Mouse (Mus musculus) spleen, adult 2 months (tissue): Measurements from ENCODE around the gene Galt. TPM values are rescaled to one million over a fixed set of nuclear protein-coding genes. Genes with fewer than 3 reads are reported as not detected.

Experiments used
- DNase-seq, 2 experiments: peaks; one replicate each; pipeline versions ENCODE4 v3.0.0 to v3.0.0-alpha.2; 2012 to 2021; ENCODE audit warnings: low spot score in 2 of 2, low read depth in 1 of 2
- H3K27ac ChIP-seq: fragments of 200-500 bp; 2 replicates; pipeline ENCODE4 v1.5.1; 2012; ENCODE audit warnings: low read length, inconsistent platforms; ENCODE audit not compliant: insufficient read depth
- H3K27me3 ChIP-seq: fragments of 200-500 bp; 2 replicates; pipeline ENCODE4 v1.6.1; 2012; ENCODE audit warnings: mild to moderate bottlenecking, moderate library complexity, low read length, inconsistent platforms; ENCODE audit not compliant: control insufficient read depth, insufficient read depth
- H3K36me3 ChIP-seq: fragments of 200-500 bp; 2 replicates; pipeline ENCODE4 v1.6.1; 2012; ENCODE audit warnings: mild to moderate bottlenecking, low read length, inconsistent platforms; ENCODE audit not compliant: control insufficient read depth, insufficient read depth
- H3K4me1 ChIP-seq: fragments of 200-500 bp; 2 replicates; pipeline ENCODE4 v1.6.1; 2011; ENCODE audit warnings: inconsistent platforms; ENCODE audit not compliant: control insufficient read depth, insufficient read depth, insufficient read length
- H3K4me3 ChIP-seq: fragments of 200-500 bp; 2 replicates; pipeline ENCODE4 v1.5.1; 2011; ENCODE audit warnings: mild to moderate bottlenecking, inconsistent platforms; ENCODE audit not compliant: insufficient read depth, insufficient read length; ENCODE audit errors: extremely low read depth
- CTCF ChIP-seq: fragments of 200-500 bp; IDR thresholded peaks from 2 replicates; pipeline ENCODE4 v1.5.1; 2011; ENCODE audit warnings: mild to moderate bottlenecking, inconsistent platforms; ENCODE audit not compliant: insufficient read depth, insufficient read length, insufficient replicate concordance; ENCODE audit errors: extremely low read depth
- POLR2A ChIP-seq: fragments of 200-500 bp; IDR thresholded peaks from 2 replicates; pipeline ENCODE4 v1.6.1; 2011; ENCODE audit warnings: low read depth, low read length, inconsistent platforms
- WGBS: fragments of 180-500 bp; shearing (Covaris S2); methylation state at CpG from one replicate; pipeline ENCODE4 v1.1.7; 2018; 5-methylcytosine and 5-hydroxymethylcytosine counted together
- polyA plus RNA-seq: library from polyadenylated mRNA; depleted of rRNA; stranded (reverse); fragments of >200 nt; gene quantifications from 2 replicates; pipeline ENCODE4 v1.2.3, GENCODE M21; 2012

Galt gene
- polyA plus RNA-seq, 1 experiment: 67.1 TPM

DNA sequence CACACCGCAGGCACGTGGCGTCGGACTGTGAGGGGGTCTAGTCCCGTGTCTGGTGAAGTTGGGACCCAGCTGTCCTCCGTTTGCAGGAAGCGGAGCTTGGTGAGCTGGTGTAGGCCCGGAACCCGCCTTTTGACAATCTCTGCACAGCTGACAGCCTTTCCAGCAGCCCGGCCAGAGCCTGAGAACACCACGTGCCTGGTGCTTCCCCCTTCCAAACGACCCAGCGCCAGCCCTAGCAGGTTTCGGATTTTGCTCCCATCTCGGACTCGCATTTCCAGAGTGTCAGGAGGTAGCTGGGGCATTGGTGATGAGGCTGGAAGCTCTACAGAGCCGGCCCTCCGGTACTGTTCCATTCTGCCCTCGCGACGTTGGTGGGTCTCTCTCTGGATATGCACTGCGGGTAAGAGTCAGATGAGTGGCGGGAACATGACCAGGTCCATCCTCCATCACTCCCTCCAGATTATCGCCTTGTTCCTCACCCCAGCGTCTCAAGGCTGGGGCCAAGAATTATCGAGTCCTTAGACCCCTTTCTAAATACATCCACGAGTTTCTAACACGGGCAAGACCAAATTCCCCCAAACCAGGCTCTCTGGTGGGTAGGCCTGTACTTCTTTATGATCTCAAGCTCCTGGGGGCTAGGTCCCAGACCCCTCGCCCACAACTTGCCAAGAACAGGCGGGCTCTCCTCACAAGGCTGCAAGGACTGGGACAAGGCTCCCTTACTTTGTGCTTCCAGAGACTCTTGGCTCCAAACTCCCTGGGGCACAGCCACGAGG, 42.4 kb upstream of the Galt start:
- Histone ChIP-seq H3K4me1 (peaks cover 8% of the 10 kb centered on the region; the same call in 1 of the 2 replicates), H3K4me3 (peak overlapping the region; percentile 96), H3K36me3 (peaks cover 1% of the 10 kb centered on the region; the same call in 1 of the 2 replicates), H3K27ac (no peak overlapping the region), H3K27me3 (no peaks in the 10 kb centered on the region)
- no peak for TF ChIP-seq POLR2A
- TF ChIP-seq CTCF: no peak
- WGBS: 57% methylated on average over 31 of the region's 31 CpGs
- DNase-seq: no peak

DNA sequence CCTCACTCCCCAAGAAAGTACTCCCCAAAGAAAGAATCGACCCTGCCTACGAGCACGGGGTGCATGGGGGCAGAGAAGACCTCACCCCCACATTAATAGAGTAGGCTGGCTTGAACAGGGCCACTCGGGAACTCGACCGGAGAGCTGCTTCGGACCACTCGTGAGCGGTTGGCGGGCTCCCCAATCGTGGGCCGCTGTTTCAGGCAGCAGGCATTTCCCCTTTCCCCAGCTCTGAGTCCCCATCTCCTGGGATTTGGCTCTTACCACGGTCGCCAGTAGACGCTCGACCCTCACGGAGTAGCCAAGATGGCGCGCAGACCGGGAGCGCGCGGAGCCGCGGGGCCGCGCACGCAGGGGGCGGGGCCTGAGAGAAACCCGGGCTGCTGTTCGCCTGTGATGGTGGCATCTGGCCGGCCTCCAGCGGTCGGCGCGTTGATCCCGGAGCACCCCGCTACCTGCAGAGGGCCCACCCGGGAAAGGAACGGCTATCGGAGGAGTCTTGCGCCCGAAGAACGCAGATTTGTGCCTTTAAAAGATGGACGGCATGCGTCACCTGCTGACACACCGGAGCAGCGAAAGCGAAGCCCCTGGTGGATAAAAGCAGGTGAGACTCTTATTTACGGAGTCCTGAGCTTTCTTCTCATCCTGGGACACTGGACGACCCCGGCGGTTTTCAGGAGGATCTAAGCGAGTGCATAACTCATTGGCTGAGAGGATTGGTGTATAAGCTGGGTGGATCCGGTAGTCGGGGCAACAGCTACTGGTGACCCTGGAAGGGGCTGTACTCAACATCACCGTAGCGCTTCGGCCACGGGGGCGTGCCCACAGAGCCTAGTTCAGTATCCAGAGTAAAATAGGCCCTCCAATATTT, 41.6 kb upstream of the Galt start, which contains the start of gene Rpp25l:
Rpp25l (minus strand) TSS at position 338 of the 871 bp plus-strand sequence.
- H3K36me3 ChIP-seq: peaks cover 5% of the 10 kb centered on the region
- TF ChIP-seq CTCF (no peak), POLR2A (peak; percentile 84)
- peak; percentile 53 to 75 for DNase-seq
- H3K27me3 ChIP-seq: no peaks in the 10 kb centered on the region
- H3K4me3 ChIP-seq: peak within 1 kb of the TSS; percentile 96
- peak within 1 kb of the TSS; percentile 50; the same call in 1 of the 2 replicates for H3K27ac ChIP-seq
- under 1% methylated on average over 61 of the region's 61 CpGs for WGBS
- peaks cover 8% of the 10 kb centered on the region; the same call in 1 of the 2 replicates for H3K4me1 ChIP-seq

DNA sequence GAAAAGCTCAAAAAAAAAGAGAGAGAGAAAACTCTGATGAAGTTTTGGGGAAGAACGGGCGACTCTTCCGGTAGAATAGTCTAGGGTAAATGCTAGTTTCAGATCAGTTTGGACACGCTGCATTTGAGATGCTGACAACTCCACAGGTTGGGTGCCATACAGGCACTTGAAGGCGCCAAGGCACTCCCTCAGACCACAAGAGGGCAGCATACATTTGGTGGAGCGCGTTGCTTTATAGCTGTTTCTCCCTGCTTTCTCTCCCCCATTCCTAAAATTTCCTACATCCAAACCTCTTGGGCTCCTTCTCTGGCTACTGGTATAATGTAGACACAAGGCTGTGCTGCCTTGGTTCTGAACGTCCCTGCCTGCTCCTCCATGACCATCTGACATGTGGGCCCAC, 40.8 kb upstream of the Galt start:
- WGBS: 16% methylated on average over 8 of the region's 8 CpGs
- peak; percentile 42 to 56 for DNase-seq
- H3K27ac ChIP-seq: no peak overlapping the region
- peaks cover 8% of the 10 kb centered on the region; the same call in 1 of the 2 replicates for H3K4me1 ChIP-seq
- TF ChIP-seq CTCF: peak; percentile 70; the same call in 1 of the 2 replicates
- TF ChIP-seq POLR2A: no peak
- H3K27me3 ChIP-seq: no peaks in the 10 kb centered on the region
- peaks cover 11% of the 10 kb centered on the region for H3K36me3 ChIP-seq
- no peak overlapping the region; the same call in 1 of the 2 replicates for H3K4me3 ChIP-seq

DNA sequence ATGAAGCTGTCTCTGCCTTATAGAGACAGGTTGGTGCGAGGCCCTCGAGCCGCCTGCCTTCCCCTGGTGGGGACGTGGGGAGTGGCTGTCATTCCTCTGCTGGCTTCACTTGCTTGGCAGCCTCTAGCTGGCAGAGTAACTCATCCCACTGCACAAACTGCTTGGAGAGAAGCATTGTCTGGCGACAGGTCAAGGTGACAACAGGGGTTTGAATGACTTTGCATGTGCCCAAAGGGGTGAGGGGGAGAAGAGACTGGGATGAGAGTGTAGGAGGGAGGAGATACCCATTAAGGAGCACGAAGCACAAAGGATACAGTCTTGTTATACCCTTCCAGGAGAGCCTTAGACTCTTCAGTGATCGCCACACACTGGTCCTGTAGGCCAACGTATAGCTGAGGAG, 39.9 kb upstream of the Galt start:
- Histone ChIP-seq H3K27me3 (no peaks in the 10 kb centered on the region), H3K27ac (no peak overlapping the region), H3K4me1 (peaks cover 8% of the 10 kb centered on the region; the same call in 1 of the 2 replicates), H3K36me3 (peaks cover 16% of the 10 kb centered on the region), H3K4me3 (no peak overlapping the region)
- no peak for DNase-seq
- 81% methylated on average over 8 of the region's 8 CpGs for WGBS
- TF ChIP-seq CTCF (no peak), POLR2A (no peak)

DNA sequence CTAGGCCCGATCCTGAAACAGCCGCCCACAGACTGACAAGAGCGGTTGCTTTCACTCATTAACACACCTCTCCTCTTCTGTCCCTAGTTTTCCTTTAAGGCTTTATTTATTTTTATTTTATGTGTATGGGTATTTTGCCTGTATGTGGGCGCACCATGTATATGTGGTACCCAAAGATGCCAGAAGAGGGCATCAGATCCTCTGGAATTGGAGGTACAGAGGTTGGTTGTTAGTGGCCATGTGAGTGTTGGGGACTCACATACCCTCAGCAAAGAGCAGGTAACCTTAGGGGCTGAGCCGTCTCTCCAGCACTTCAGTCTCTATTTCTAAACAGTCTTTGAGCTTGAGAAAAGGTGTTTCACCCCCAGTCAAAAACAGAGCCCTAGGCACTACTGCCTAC, 39.4 kb upstream of the Galt start:
- no peak for DNase-seq
- Histone ChIP-seq H3K4me1 (peaks cover 8% of the 10 kb centered on the region; the same call in 1 of the 2 replicates), H3K4me3 (no peak overlapping the region), H3K36me3 (peaks cover 16% of the 10 kb centered on the region), H3K27ac (no peak overlapping the region), H3K27me3 (no peaks in the 10 kb centered on the region)
- TF ChIP-seq CTCF: peak; percentile 11; the same call in 1 of the 2 replicates
- no peak for TF ChIP-seq POLR2A
- WGBS: 88% methylated on average over 5 of the region's 5 CpGs

DNA sequence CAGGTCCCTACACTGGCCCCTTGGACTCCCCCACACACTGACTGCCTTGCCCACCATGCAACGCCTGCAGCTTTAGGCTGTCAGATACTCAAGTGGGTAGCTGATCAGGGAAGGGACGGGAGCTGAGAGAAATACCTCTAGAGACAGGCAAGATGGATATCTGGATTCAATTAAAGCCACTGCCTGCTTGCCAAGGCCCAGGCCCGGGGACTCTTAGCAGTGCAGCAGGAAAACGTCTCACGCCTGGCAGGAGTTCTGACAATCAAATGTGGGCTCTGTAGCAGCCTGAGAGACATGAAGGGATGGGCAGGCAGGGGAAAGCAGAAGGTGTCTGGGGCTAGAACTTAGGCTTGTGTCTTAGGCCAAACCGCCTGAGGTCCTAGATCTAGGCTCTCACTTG, 38.2 kb upstream of the Galt start:
- Histone ChIP-seq H3K4me3 (no peak overlapping the region), H3K27ac (no peak overlapping the region), H3K36me3 (peaks cover 16% of the 10 kb centered on the region), H3K27me3 (no peaks in the 10 kb centered on the region), H3K4me1 (peaks cover 9% of the 10 kb centered on the region; the same call in 1 of the 2 replicates)
- WGBS: 89% methylated on average over 6 of the region's 6 CpGs
- no peak for DNase-seq
- TF ChIP-seq POLR2A: no peak
- no peak for TF ChIP-seq CTCF
